Mouse (Mus musculus) induced T-regulatory cell, adult 2 months (primary cell): Measurements from ENCODE around the gene Ctdnep1.

Experiments used
- DNase-seq: peaks from one replicate; pipeline ENCODE4 v3.0.0-alpha.2; 2012; ENCODE audit warnings: low read depth

Ctdnep1 gene

DNA sequence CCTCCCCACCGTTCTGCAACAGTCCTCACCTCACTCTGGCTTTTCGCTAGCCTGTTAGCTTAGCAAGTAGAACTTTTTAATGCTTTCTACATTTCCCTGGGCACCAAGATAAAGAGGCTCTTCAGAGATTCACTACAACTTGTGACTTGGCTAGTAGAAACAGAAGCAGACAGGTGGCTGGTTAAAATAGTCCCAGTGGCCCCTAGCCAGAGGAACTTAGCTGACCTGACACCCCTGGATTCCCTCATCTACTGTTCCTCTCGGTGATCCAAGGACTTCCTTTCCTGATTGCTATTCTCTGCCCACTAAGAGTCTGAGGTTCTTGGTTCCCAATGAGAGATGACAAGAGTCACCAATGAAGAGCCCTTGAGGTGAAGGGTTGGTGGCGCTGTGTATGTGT is 2.4 kb downstream of the Ctdnep1 start:
- DNase-seq = no peak

DNA sequence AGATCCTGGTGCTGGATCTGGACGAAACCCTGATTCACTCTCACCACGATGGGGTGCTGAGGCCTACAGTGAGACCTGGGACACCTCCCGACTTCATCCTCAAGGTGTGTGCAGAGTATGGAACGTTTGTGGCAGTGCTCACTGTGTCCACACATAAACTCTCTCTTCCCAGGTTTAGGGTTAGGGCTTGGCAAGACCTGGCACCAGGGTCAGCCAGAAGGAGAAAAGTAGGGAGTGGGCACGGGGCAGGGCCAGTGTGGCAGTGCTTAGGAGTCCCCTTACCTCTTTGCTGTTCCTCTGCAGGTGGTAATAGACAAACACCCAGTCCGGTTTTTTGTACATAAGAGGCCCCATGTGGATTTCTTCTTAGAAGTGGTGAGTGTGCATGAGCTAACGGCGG is 3.5 kb downstream of the Ctdnep1 start:
- no peak for DNase-seq

DNA sequence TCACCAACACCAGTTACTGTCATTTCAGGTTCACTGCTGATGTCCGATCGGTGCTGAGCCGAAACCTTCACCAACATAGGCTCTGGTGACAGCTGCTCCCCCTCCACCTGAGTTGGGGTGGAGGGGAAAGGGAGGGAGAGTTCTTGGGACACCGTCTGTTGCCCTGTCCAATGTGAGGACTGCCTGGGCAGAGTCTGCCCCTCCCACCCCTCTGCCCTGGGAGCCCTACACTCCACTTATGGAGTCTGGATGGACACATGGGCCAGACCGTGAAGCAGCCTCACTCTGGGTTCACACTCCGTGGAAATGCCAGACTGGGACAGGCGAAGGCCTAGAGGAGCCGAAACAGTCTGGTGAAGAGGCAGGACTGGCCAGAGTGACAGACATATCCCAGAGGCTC is 9.0 kb downstream of the Ctdnep1 start:
- no peak for DNase-seq

DNA sequence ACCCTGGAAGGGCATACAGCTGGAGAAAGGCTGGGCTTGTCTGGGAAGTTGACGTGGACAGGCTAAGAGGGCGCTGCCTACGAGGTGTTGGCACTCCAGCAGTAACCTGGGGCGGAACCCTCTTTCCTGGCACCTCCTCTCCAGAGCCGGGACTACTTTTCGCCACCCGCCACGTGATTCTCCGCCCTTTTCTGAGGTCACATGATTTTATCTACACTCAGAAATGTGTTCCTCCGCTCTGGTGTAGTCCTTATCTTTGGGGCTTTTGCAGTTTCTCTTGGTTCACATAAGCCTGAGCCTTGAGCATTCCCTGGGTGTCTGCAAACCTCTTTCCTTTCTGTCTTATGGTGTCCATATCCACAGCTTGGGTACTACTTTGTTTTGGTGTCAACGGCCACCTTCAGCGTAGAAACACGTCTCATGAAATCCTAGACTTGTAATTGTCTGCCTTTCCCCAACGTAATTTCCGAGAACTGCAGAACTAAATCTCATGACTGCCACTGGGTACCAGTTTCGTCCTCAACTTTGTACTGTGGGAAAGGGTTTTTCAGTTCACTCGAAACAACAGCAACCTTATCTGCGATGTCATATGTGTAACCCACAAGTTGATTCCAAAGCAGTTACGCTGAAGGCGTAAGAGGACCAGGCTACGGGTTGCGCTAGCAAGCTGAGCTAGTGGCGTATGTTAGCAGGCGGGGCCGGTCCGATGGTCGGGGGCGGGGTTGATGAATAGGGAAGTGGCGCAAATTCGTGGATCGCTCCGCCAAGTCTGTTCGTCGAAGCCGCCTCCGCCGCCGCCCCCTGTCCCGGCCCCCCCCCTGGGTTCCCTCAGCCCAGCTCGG is 10.1 kb downstream of the Ctdnep1 start, which contains the start of gene Gabarap:
Gene Gabarap (plus strand): TSS at position 294 of the 842 bp plus-strand sequence.
- peak; percentile 99 for DNase-seq

DNA sequence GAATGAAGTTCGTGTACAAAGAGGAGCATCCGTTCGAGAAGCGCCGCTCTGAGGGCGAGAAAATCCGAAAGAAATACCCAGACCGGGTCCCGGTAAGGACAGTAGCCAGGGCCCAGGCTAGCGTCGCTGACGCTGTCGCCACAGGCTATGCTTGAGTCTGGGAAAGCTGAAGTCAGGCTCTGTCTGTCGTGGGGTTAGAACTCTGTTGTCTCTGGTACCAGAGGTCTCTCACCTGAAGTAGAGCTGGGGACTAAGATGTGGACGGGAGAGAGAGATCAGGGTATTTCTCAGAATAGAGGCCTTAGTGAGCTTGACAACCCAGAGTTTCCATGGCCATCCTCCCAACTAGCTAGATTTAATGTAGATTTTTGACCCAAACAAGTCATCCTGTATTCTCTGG is 10.8 kb downstream of the Ctdnep1 start:
- DNase-seq = no peak

DNA sequence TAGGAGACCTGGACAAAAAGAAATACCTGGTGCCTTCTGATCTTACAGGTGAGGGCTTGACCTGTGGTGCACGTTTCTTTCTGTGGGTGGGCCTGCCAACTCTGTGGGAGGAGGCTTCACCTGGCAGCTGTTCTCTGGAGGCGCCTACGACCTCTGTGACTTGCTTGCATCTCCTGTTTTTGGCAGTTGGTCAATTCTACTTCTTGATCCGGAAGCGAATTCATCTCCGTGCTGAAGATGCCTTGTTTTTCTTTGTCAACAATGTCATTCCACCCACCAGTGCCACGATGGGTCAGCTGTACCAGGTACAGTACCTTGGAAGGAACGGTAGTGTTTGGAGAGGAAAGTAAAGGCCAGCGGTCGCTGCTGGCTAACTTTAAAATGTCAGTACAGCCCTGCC is 11.4 kb downstream of the Ctdnep1 start:
- DNase-seq = no peak

DNA sequence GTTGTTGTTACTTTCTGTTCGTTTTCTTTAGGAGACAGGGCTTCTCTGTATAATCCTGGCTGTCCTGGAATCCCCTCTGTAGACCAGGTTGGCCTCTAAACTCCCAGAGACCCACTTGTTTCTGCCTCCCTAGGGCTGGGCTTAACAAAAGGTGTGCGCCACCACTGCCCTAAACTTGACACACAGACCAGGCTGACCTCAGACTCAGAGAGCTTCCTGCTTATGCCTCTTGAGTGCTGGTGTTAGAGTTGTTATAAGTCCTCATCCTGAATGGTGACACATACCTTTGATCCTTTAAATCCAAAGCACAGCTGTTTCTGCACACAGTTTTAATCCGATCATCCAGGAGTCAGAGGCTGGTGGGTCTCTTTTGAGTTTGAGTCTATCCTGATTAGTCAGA is 12.0 kb downstream of the Ctdnep1 start:
- DNase-seq = no peak

DNA sequence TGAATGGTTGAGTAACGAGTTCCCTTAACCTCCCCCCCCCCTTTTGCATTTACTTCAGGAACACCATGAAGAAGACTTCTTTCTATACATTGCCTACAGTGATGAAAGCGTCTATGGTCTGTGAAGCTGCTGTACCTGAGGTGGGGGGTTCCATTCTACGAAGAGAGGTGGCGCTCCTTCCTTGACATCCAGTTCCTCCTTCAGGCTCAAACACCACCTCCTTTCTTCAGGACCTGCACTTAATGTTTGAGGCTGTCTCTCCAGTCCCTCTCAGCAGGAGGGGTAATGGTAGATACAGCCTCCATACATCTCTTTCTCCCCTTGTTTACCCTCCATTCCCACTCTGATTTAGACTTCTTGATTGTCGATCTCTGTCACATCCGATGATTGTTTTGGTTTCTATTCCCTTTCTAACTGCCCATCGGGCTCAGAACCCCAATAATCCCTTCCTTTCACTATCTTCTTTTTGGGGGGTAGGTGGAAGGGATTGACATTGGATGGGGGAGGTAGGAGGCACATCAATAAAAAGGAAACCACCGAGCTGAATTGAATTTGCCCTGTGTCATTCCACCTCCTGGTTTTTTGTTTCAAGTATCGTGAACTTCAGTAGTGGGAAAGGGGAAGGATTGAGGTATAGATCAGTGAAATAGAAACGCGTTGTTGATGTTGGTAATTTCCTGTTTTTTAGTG is 13.6 kb downstream of the Ctdnep1 start:
- DNase-seq = peak; percentile 38

DNA sequence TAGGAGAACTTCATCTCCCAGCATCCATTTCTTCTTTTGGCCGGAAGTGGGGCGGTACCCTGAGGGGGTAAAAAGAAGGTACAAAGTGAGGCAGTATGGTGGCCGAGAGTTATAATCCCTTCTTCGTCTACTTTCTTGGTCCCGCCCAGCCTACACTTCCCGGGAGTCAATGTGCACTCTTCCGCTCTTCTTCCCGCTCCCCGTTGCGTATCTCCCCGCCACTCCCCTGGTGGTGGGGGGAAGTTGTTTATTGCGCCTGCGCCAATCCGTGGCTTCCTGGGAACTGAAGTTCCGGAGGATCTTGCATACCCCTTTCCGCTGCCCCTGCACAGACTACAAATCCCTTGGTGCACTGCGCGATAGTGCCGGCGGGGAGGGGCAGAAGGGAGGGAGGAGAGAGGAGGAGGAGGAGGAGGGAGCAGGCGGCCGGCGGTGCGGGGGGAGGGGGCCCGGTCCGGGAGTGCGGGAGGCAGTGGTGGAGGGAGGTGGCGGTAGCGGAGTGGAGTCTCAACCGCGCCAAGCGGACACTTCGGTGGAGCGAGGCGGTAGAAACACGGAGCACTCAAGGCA is 14.5 kb downstream of the Ctdnep1 start, which contains the start of gene Phf23:
Gene Phf23 (plus strand): TSS at position 387 of the 570 bp plus-strand sequence.
- peak; percentile 99 for DNase-seq

DNA sequence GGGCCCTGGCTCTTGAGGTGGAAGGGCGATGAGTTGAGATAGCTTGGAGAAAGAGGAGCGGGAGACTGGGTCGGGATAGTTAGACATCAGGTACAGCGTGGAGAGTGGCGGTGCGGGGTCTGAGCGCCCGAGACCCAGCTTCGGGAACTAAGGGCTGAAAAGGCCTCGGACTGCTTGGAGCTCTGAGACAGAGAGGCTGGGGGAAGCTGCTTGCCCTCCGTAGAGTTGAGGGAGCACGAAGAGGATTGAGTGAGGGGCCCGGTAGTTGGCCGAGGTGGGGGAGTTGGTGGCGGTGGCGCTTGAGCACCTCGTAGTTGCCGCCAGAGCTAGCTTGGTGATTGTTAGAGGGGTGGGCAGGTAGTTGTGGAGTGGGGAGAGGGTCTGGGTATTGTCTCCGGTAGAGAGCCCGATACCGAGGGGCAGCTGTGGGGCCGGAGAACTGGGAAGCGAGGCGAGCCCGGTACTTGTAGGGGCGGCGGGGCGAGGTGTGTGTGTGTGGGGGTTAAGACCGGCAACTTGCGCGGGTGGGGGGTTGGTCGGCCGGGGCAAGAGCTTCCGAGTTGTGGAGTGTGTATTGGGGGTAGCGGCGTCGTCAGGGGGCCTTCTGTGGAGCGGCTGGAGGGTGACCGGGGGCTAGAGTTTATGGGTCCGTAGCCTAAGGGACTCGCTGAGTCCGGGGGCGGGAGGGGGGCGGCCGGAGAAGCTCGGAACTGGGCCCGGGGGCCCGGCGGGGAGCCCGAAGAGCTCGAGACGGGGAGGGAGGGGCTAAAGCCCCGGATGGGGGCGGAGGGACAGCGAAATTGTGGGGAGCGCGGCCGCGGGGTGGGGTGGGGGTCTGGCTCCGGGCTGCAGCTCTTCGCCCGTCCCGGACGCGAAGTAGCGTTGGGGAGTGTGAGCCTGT is 15.5 kb downstream of the Ctdnep1 start:
- peak; percentile 84 for DNase-seq

DNA sequence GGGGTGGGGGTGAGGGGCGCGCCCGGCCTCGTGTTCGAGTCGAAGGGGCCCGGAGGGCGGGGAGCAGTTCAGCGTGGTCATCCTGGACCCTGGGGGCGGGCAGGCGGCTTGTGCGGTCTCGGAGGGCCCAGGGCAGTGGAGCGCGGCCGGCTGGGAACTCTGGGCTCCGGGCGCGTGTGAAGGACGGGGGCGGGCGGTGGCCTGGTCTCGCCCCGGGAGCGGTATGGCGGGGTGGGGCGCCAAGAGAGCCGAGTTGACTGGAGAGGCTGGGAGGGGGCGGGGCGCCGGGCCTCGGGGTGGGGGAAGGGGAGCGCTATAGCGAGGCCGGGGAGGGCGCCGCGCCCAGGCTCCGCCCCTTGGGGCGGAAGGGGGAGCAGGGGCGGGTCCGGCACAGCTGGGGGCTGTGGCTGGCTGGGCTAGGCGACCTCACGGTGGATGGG is 16.1 kb downstream of the Ctdnep1 start:
- DNase-seq = peak; percentile 92

DNA sequence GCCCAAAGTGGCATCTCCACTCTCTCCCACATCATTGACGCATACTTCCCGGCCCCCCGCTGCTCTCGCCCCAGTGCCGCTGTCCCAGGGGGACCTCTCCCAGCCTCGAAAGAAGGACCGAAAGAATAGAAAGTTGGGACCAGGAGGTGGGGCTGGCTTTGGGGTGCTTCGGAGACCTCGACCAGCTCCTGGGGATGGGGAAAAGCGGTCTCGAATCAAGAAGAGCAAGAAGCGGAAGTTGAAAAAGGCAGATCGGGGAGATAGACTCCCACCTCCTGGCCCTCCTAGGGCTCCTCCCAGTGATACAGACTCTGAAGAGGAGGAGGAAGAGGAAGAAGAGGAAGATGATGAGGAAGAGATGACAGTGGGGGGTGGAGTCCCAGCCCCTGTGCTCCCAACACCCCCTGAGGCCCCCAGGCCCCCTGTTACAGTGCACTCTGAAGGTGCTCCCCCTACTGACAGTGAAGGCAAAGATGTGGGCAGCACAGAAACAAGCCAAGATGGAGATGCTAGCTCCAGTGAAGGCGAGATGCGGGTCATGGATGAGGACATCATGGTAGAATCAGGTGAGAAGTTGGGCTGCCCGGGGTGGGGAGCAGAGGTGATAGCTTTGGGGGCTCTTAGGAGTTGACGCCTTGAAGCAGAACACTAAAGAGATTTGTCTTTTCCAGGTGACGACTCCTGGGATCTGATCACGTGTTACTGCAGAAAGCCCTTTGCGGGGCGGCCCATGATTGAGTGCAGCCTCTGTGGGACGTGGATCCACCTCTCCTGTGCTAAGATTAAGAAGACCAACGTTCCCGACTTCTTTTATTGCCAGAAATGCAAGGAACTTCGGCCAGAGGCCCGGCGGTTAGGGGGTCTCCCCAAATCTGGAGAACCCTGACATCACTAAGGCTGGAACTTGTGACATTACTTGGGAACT is 17.9 kb downstream of the Ctdnep1 start:
- peak; percentile 49 for DNase-seq

DNA sequence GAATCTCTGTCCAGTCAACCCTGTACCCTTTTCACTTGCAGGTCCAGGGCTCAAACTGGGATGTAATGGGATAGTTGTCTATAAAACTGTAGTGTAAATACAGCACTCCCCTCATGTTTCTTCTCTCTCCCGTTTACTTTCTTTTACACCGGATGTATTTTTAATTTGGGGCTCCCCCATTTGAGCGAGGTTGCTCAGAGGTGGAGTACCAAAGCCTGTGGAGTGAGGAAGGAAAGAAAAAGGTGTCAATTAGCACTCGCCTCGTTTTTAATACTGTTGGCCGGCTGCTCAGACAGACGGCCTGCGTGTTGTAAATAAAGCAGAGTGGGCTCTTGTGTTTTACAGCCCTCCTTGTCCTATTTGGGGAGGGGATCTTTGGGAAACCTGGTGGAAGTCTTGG is 18.7 kb downstream of the Ctdnep1 start:
- DNase-seq = peak; percentile 77

DNA sequence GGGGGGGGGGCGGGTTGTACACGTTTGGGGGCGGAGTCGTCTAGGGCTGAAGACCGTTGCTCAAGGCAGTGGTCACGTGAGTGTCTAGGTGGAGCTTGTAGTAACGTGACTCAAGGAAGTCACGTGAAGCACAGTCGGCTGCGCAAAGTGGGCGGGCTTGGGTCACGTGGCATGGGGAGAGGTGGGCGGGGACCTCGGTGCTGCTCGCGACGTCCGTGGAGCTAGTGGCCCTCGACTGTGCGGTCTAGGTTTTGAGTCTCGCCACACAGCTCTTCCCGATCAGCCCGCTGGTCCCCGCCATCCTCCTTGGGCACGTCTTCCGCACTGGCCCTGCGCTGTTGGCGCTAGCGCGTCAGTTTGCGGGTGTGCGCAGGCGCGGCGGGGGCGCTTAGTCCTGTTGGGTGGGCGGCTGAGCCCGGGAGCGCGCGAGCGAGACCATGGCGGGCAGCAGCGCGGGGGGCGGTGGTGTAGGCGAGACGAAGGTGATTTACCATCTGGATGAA is 19.5 kb downstream of the Ctdnep1 start, which contains the start of gene Dvl2:
Gene Dvl2 (plus strand): TSS at position 200 of the 503 bp plus-strand sequence.
- DNase-seq = peak; percentile 97

DNA sequence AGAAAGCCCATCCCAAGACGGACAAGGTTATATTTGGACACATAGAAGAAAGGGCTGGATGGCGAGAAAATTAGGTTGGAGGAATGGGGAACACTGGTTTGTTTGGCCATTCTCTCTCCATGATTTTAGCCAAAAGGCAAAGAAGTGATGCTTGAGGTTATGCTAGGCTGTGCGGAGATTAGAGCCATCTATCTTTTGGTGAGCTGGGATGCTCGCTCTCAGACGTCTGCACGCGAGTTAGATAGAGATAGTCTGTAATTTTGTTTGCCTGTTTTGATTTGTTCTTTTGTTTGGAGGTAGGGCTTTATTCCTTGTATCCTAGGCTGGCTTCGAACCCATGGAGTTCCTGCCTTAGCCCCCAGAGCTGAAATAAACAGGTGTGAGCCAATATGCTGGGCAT is 20.2 kb downstream of the Ctdnep1 start:
- no peak for DNase-seq

DNA sequence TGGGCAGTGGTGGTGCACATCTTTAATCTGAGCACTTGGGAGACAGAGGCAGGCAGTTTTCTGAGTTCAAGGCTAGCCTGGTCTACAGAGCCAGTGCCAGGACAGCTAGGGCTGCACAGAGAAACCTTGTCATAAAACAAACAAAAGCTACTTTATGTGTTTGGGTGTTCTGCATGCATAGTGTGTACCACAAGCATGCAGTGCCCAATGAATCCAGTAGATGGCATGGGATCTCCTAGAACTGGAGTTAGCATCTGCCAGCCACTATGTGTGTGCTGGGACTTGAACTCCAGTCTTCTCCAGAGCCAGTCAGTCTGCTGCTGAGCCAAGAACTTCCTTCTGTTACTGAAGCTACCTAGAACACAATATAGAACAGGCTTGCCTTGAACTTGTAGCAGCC is 20.9 kb downstream of the Ctdnep1 start:
- DNase-seq = peak; percentile 86

DNA sequence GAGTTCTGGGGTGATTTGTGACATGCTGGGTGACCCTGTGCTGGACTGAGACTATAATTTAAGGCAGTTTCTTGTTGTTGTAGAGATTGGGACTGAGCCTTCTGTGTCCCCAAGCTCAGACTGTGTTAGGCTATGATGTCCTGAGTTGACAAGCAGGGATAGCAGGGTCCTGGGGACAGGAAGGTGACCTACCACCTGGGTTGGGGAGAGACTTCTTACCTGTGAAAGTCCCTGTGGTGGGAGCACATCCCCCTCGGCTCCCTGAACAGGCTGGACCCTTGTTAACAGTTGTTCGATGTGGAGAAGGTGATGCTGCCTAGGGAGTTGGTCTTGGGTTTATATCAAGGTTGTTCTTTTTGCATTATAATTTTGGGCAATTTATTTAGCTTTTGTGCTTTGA is 21.5 kb downstream of the Ctdnep1 start:
- DNase-seq = no peak

DNA sequence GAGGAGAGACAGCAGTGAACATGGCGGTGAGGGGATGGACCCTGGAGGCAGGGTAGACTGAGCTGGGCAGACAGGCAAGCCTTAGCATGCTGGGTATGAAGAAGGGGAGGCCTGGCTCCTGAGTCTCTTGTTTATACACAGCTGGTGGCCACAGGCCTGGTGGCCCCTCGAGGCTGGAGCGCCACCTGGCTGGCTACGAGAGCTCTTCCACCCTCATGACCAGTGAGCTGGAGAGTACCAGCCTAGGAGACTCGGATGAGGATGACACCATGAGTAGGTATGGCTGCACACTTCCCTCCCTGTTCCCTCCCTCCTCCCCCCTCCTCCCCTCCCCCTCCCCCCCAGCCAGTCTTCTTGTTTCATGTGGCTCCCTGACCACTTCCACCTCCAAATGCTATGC is 24.6 kb downstream of the Ctdnep1 start:
- DNase-seq = peak; percentile 58

DNA sequence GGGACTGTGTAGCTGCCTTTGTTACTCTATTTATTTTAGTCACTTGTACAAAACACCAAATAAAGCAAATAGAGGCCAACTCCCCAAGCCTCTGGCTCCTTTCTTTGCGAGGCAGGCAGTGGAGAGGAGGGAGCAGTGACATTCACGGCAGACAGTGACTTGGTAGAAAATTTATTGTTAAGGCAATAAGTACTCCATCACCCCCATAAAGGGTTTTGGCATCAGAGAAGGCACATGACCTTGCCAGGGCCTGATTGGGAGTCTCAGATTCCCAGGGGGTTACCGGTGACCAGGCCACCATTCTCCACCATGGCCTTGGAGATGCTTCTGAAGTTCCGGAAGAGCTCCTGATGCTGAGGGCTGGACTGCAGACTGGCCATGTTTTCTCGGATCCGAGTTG is 29.1 kb downstream of the Ctdnep1 start:
- no peak for DNase-seq

DNA sequence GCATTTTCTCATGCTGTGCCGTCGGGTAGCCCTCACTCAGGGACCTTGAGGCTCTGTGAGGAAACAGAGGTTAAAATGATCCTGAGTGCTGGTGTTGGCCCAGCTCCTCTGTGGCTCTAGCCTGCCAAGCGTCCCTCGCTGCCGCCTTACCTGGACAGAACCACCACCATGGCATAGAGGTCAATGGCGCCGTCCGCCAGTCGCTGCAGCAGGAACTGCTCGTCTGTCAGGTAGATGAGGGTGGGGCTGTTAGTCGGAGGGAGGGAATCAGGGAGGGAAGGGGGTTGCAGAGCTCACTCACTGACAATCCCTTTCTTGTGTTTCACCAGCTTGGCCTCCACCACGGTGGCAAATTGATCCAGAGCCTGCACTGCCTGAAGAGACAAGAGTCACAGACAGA is 29.6 kb downstream of the Ctdnep1 start:
- DNase-seq = no peak
